Mouse (Mus musculus): ENCODE measurements at regions not wholly inside any gene's neighbourhood (a gene's known extent, or its start where the extent isn't known, plus 50 kb on each side); places are given as distances from the start of the nearest gene placed in this dataset.
"Not testable (repeated sequence)": the region's sequence is repeated elsewhere in the genome, so short reads cannot be mapped to it uniquely, and the experiment has no call there.

GRCm38 (mm10) chr6:22789731-22790130 lies 85.6 kb upstream of the Ptprz1 start:
- not testable (repeated sequence) for H3K4me3 ChIP-seq; H3K27ac ChIP-seq; DNase-seq (ENCODE audit: low spot score in 2 of 2)

GRCm38 (mm10) chr6:22791801-22792200 lies 83.5 kb upstream of the Ptprz1 start:
- DNase-seq (ENCODE audit: low spot score in 2 of 2), result no peak
- no peak overlapping the region for H3K27ac ChIP-seq
- no peak for TF ChIP-seq CTCF (conservative IDR thresholded peaks at IDR 0.05)
- no peak overlapping the region for H3K4me3 ChIP-seq

- DNase-seq (ENCODE audit: low spot score in 2 of 2), result no peak
- no peak overlapping the region for H3K4me3 ChIP-seq
- peak overlapping the region; percentile 90; the same call in 1 of the 2 replicates for H3K27ac ChIP-seq
- no peak for TF ChIP-seq CTCF (conservative IDR thresholded peaks at IDR 0.05)
These were observed 82.7 kb upstream of the Ptprz1 start for GRCm38 (mm10) chr6:22792601-22793000.

GRCm38 (mm10) chr6:22794071-22794721 lies 81.1 kb upstream of the Ptprz1 start:
- DNase-seq (ENCODE audit: low spot score in 2 of 2), result peak; percentile 40 to 74
- no peak for TF ChIP-seq CTCF (conservative IDR thresholded peaks at IDR 0.05)
- Histone ChIP-seq H3K27ac (peak overlapping the region; percentile 90), H3K4me3 (peak overlapping the region; percentile 36)

- no peak for TF ChIP-seq CTCF (conservative IDR thresholded peaks at IDR 0.05)
- DNase-seq (ENCODE audit: low spot score in 2 of 2), result no peak
- peak overlapping the region; percentile 36 for H3K4me3 ChIP-seq
- H3K27ac ChIP-seq, result peak overlapping the region; percentile 90
These were observed 80.5 kb upstream of the Ptprz1 start for GRCm38 (mm10) chr6:22794755-22795154.

- no peak overlapping the region for H3K4me3 ChIP-seq
- no peak for TF ChIP-seq CTCF (conservative IDR thresholded peaks at IDR 0.05)
- no peak for DNase-seq (ENCODE audit: low spot score in 2 of 2)
- peak overlapping the region; percentile 90 for H3K27ac ChIP-seq
These were observed 79.9 kb upstream of the Ptprz1 start for GRCm38 (mm10) chr6:22795291-22795860.

- TF ChIP-seq CTCF (conservative IDR thresholded peaks at IDR 0.05), result no peak
- Histone ChIP-seq H3K27ac (no peak overlapping the region), H3K4me3 (no peak overlapping the region)
- no peak for DNase-seq (ENCODE audit: low spot score in 2 of 2)
These were observed 73.4 kb upstream of the Ptprz1 start for GRCm38 (mm10) chr6:22801908-22802307.

GRCm38 (mm10) chr6:22802399-22803092 lies 72.8 kb upstream of the Ptprz1 start:
- no peak overlapping the region for H3K4me3 ChIP-seq
- TF ChIP-seq CTCF (conservative IDR thresholded peaks at IDR 0.05), result peak; percentile 61
- peak in 1 of 2 experiments; percentile 14 for DNase-seq (ENCODE audit: low spot score in 2 of 2)
- no peak overlapping the region for H3K27ac ChIP-seq

GRCm38 (mm10) chr6:22803886-22804285 lies 71.4 kb upstream of the Ptprz1 start:
- H3K4me3 ChIP-seq, result no peak overlapping the region
- TF ChIP-seq CTCF (conservative IDR thresholded peaks at IDR 0.05), result no peak
- no peak overlapping the region for H3K27ac ChIP-seq
- no peak for DNase-seq (ENCODE audit: low spot score in 2 of 2)

- no peak overlapping the region for H3K27ac ChIP-seq
- no peak overlapping the region for H3K4me3 ChIP-seq
- peak in 1 of 2 experiments; percentile 39 for DNase-seq (ENCODE audit: low spot score in 2 of 2)
- no peak for TF ChIP-seq CTCF (conservative IDR thresholded peaks at IDR 0.05)
These were observed 50.1 kb upstream of the Ptprz1 start for GRCm38 (mm10) chr6:22825086-22825768.

Small RNA genes in the stretch of these regions (microRNA-seq; reads per million reads assigned to microRNA genes)
- 0 reads per million in 2 experiments for gene Gm25942

All from layer of hippocampus, adult 2 months (tissue).